In genomic region chr10:40237826-40238225, GRCm38 (mm10) we compare ENCODE assay signal across 11 mouse cellular contexts. TPM values are rescaled to one million over a fixed set of nuclear protein-coding genes. Genes with fewer than 3 reads are reported as not detected.
DNase-seq lines count a peak whose midpoint lies in the region.
"Had no signal": no experiment of that assay in that cellular context is flagged by ENCODE, and none has a peak within 500 bp of the region (broad histone marks: within the 10 kb centered on the region; RNA-seq: fewer than 3 reads in every experiment).

No protein-coding gene starts in this region.

- DNase-seq in adrenal gland, postnatal 10 days = peak; percentile 15
- no peak for DNase-seq in adrenal gland, postnatal 4 days (ENCODE audit: low spot score in 2 of 2)
- DNase-seq in adrenal gland, postnatal 36 days = peak; percentile 20 to 36
- DNase-seq in adrenal gland, adult 8-10 months = no peak
- no peak for DNase-seq in thymus, postnatal 25 days
- DNase-seq: cerebellum, adult 11-12 months; cerebellum, adult 2 months; cerebellum, adult 9-10 months; cerebellum, postnatal 10 days; cerebellum, postnatal 25 days; forebrain, postnatal 0 days had no signal

RNA-seq across cellular contexts. Expression of gene Rpf2, which starts 9.0 kb away (rescaled TPM):
- total RNA-seq in adrenal gland, postnatal 10 days (2021) = 10 to 100 TPM; 19.6 to 23.6 TPM
- total RNA-seq in adrenal gland, postnatal 4 days (2021) = 10 to 100 TPM; 23.3 to 26.4 TPM
- 10 to 100 TPM; 28.7 to 29.3 TPM for total RNA-seq in adrenal gland, postnatal 36 days (2021)
- 10 to 100 TPM; 16.5 to 25.7 (median 17.8) TPM for total RNA-seq in adrenal gland, adult 8-10 months (2022)

RNA-seq across cellular contexts. Expression of gene Gtf3c6, which starts 20.1 kb away (rescaled TPM):
- total RNA-seq in adrenal gland, postnatal 10 days (2021) = 10 to 100 TPM; 29.6 to 30.7 TPM
- total RNA-seq in adrenal gland, postnatal 4 days (2021) = 10 to 100 TPM; 42.6 to 46.6 TPM
- 10 to 100 TPM; 43.4 to 45.0 TPM for total RNA-seq in adrenal gland, postnatal 36 days (2021)
- 10 to 100 TPM; 26.3 to 50.8 (median 38.4) TPM for total RNA-seq in adrenal gland, adult 8-10 months (2022)

Comparison
In these comparisons a context has a peak if more than half of its experiments do, and no peak if none do; other contexts are left out.
1. DNase-seq: peak in adrenal gland, postnatal 10 days (single experiment) and adrenal gland, postnatal 36 days (2 of 2); none in adrenal gland, postnatal 4 days (0 of 2), adrenal gland, adult 8-10 months (single experiment) and thymus, postnatal 25 days (single experiment).